Comparison of ENCODE assay signal across 24 mouse cellular contexts in the genomic region with DNA sequence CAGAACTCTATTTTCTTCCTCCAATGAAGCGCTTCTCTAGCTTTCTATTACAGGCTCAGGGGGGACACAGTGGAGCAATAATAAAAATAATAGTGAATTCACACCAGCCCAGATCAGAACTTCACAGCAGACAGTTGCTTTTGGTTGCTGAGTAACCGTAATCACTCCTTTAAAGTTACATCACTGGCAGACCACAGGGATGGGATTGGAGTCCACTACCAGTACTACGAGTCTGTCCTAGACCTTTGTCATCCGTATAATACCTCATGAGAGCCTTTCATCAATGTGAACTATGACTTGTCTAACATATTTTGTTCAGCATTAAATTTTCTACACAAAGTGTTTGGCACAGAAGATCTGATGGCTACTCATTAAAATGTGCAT. TPM values are rescaled to one million over a fixed set of nuclear protein-coding genes. Genes with fewer than 3 reads are reported as not detected.
DNase-seq lines count a peak whose midpoint lies in the region; ATAC-seq lines count a peak whose summit lies in the region.
"Had no signal": no experiment of that assay in that cellular context is flagged by ENCODE, and none has a peak within 500 bp of the region (broad histone marks: within the 10 kb centered on the region; RNA-seq: fewer than 3 reads in every experiment).

No protein-coding gene starts in this region.

- no peak for DNase-seq in hindbrain, embryonic 11.5 days (ENCODE audit: low spot score)
- DNase-seq in gastrocnemius, postnatal 4 days (ENCODE audit: low spot score in 2 of 2), result no peak
- no peak for DNase-seq in heart, adult 8-10 months (ENCODE audit: low spot score)
- DNase-seq: adrenal gland, postnatal 25 days; cerebellum, adult 11-12 months; kidney, adult 9 months; kidney, postnatal 10 days; layer of hippocampus, adult 9-11 months; liver, embryonic 13.5 days; lung, adult 18-20 months; lung, postnatal 4 days; thymus, postnatal 4 days had no signal

- 0 out of 2 replicates have a peak, but pooled peaks have one; percentile 32 for ATAC-seq in hindbrain, embryonic 12.5 days (ENCODE audit: low FRiP score)
- no peak for ATAC-seq in hindbrain, embryonic 11.5 days (ENCODE audit: low FRiP score)
- peak; percentile 69; the same call in 1 of the 2 replicates for ATAC-seq in hindbrain, embryonic 15.5 days (ENCODE audit: low FRiP score, low read depth)
- ATAC-seq in midbrain, embryonic 12.5 days (ENCODE audit: low FRiP score, low read depth), result peak; percentile 69
- no peak; the same call in 1 of the 2 replicates for ATAC-seq in neural tube, embryonic 15.5 days (ENCODE audit: low FRiP score)
- ATAC-seq: CD4-positive, CD25-positive, alpha-beta regulatory T cell, adult 4 months; forebrain, embryonic 15.5 days; intestine, postnatal 0 days; lung, postnatal 0 days had no signal

- H3K9me3 ChIP-seq in hindbrain, embryonic 12.5 days (replicated peaks), result no peaks in the 10 kb centered on the region
- no peaks in the 10 kb centered on the region for H3K9me3 ChIP-seq in hindbrain, embryonic 11.5 days (ENCODE audit: control insufficient read depth, low read length)
- no peaks in the 10 kb centered on the region for H3K9me3 ChIP-seq in hindbrain, embryonic 15.5 days
- H3K9me3 ChIP-seq in midbrain, embryonic 12.5 days, result no peaks in the 10 kb centered on the region
- no peaks in the 10 kb centered on the region for H3K9me3 ChIP-seq in neural tube, embryonic 15.5 days (replicated peaks)
- H3K9me3 ChIP-seq: forebrain, embryonic 15.5 days; heart, embryonic 10.5 days; heart, embryonic 15.5 days; limb, embryonic 10.5 days; limb, embryonic 15.5 days; liver, embryonic 13.5 days had no signal

- H3K4me3 ChIP-seq in hindbrain, embryonic 12.5 days, result no peak overlapping the region
- H3K4me3 ChIP-seq in hindbrain, embryonic 11.5 days (ENCODE audit: low read depth, low read length), result no peak overlapping the region
- no peak overlapping the region for H3K4me3 ChIP-seq in hindbrain, embryonic 15.5 days
- H3K4me3 ChIP-seq in midbrain, embryonic 12.5 days, result no peak overlapping the region
- no peak overlapping the region for H3K4me3 ChIP-seq in neural tube, embryonic 15.5 days (replicated peaks)
- H3K4me3 ChIP-seq: forebrain, embryonic 15.5 days; heart, embryonic 10.5 days; heart, embryonic 15.5 days; limb, embryonic 10.5 days; limb, embryonic 15.5 days; liver, embryonic 13.5 days had no signal

- WGBS in hindbrain, embryonic 12.5 days, result 57% methylated on average over 4 of the region's 4 CpGs
- 65% methylated on average over 4 of the region's 4 CpGs for WGBS in hindbrain, embryonic 11.5 days
- WGBS in hindbrain, embryonic 15.5 days, result 51% methylated on average over 4 of the region's 4 CpGs
- 46% methylated on average over 4 of the region's 4 CpGs for WGBS in midbrain, embryonic 12.5 days
- 60% methylated on average over 4 of the region's 4 CpGs for WGBS in neural tube, embryonic 15.5 days

- H3K4me1 ChIP-seq in hindbrain, embryonic 12.5 days, result peaks cover 17% of the 10 kb centered on the region
- no peaks in the 10 kb centered on the region for H3K4me1 ChIP-seq in hindbrain, embryonic 11.5 days (replicated peaks; ENCODE audit: control insufficient read depth, insufficient read depth, low read length)
- peaks cover 19% of the 10 kb centered on the region for H3K4me1 ChIP-seq in hindbrain, embryonic 15.5 days (replicated peaks)
- peaks cover 11% of the 10 kb centered on the region; the same call in 1 of the 2 replicates for H3K4me1 ChIP-seq in midbrain, embryonic 12.5 days
- peaks cover 15% of the 10 kb centered on the region for H3K4me1 ChIP-seq in neural tube, embryonic 15.5 days
- H3K4me1 ChIP-seq: heart, embryonic 10.5 days; heart, embryonic 15.5 days; limb, embryonic 15.5 days; liver, embryonic 13.5 days had no signal

- H3K27me3 ChIP-seq in hindbrain, embryonic 12.5 days, result no peaks in the 10 kb centered on the region
- no peaks in the 10 kb centered on the region for H3K27me3 ChIP-seq in hindbrain, embryonic 11.5 days (ENCODE audit: control insufficient read depth, insufficient read depth, low read length)
- H3K27me3 ChIP-seq in hindbrain, embryonic 15.5 days, result no peaks in the 10 kb centered on the region
- H3K27me3 ChIP-seq in midbrain, embryonic 12.5 days, result no peaks in the 10 kb centered on the region
- H3K27me3 ChIP-seq in neural tube, embryonic 15.5 days (replicated peaks), result no peaks in the 10 kb centered on the region
- H3K27me3 ChIP-seq: forebrain, embryonic 15.5 days; heart, embryonic 15.5 days; limb, embryonic 15.5 days; liver, embryonic 13.5 days had no signal

- H3K27ac ChIP-seq in hindbrain, embryonic 12.5 days, result peak overlapping the region; percentile 48; the same call in 1 of the 2 replicates
- H3K27ac ChIP-seq in hindbrain, embryonic 11.5 days (ENCODE audit: low read depth, low read length), result no peak overlapping the region
- no peak overlapping the region for H3K27ac ChIP-seq in hindbrain, embryonic 15.5 days (replicated peaks)
- H3K27ac ChIP-seq in midbrain, embryonic 12.5 days (replicated peaks), result peak overlapping the region; percentile 56
- H3K27ac ChIP-seq in neural tube, embryonic 15.5 days (replicated peaks), result peak overlapping the region; percentile 61; the same call in 1 of the 2 replicates
- H3K27ac ChIP-seq: forebrain, embryonic 15.5 days; heart, embryonic 10.5 days; heart, embryonic 15.5 days; limb, embryonic 10.5 days; limb, embryonic 15.5 days; liver, embryonic 13.5 days had no signal

- H3K36me3 ChIP-seq in hindbrain, embryonic 12.5 days, result no peaks in the 10 kb centered on the region
- no peaks in the 10 kb centered on the region for H3K36me3 ChIP-seq in hindbrain, embryonic 11.5 days (ENCODE audit: control insufficient read depth, insufficient read depth, low read length)
- H3K36me3 ChIP-seq in hindbrain, embryonic 15.5 days, result no peaks in the 10 kb centered on the region
- H3K36me3 ChIP-seq in midbrain, embryonic 12.5 days, result no peaks in the 10 kb centered on the region
- H3K36me3 ChIP-seq in neural tube, embryonic 15.5 days, result no peaks in the 10 kb centered on the region
- H3K36me3 ChIP-seq: forebrain, embryonic 15.5 days; heart, embryonic 10.5 days; heart, embryonic 15.5 days; limb, embryonic 10.5 days; limb, embryonic 15.5 days; liver, embryonic 13.5 days had no signal

- H3K4me2 ChIP-seq in hindbrain, embryonic 12.5 days (replicated peaks), result no peak overlapping the region
- no peak overlapping the region for H3K4me2 ChIP-seq in hindbrain, embryonic 11.5 days (replicated peaks; ENCODE audit: low read depth, low read length)
- no peak overlapping the region for H3K4me2 ChIP-seq in hindbrain, embryonic 15.5 days
- H3K4me2 ChIP-seq in midbrain, embryonic 12.5 days (replicated peaks), result no peak overlapping the region
- no peak overlapping the region for H3K4me2 ChIP-seq in neural tube, embryonic 15.5 days
- H3K4me2 ChIP-seq: forebrain, embryonic 15.5 days; heart, embryonic 15.5 days; limb, embryonic 15.5 days; liver, embryonic 13.5 days had no signal

- no peak overlapping the region for H3K9ac ChIP-seq in hindbrain, embryonic 12.5 days
- no peak overlapping the region for H3K9ac ChIP-seq in hindbrain, embryonic 11.5 days (ENCODE audit: low read depth, low read length)
- no peak overlapping the region for H3K9ac ChIP-seq in hindbrain, embryonic 15.5 days
- no peak overlapping the region for H3K9ac ChIP-seq in midbrain, embryonic 12.5 days (replicated peaks)
- H3K9ac ChIP-seq in neural tube, embryonic 15.5 days (replicated peaks), result no peak overlapping the region
- H3K9ac ChIP-seq: forebrain, embryonic 15.5 days; heart, embryonic 15.5 days; liver, embryonic 13.5 days had no signal

RNA-seq across cellular contexts. Expression of a gene that starts 35.0 kb away (rescaled TPM):
- polyA plus RNA-seq in hindbrain, embryonic 12.5 days (2016; fragmentation: Nextera tagmentation; extraction: Ambion mirVana), result 11.2 and 13.9 TPM in 2 replicates
- polyA plus RNA-seq in hindbrain, embryonic 11.5 days (2014; fragmentation: Nextera tagmentation; extraction: Ambion mirVana), result 8.2 and 8.3 TPM in 2 replicates
- 23.2 and 26.9 TPM in 2 replicates for polyA plus RNA-seq in hindbrain, embryonic 15.5 days (2015; fragmentation: Nextera tagmentation; extraction: Ambion mirVana)
- polyA plus RNA-seq in midbrain, embryonic 12.5 days (2016; fragmentation: Nextera tagmentation; extraction: Ambion mirVana), result 10.0 and 12.1 TPM in 2 replicates
- 24.2 and 24.9 TPM in 2 replicates for polyA plus RNA-seq in neural tube, embryonic 15.5 days (2015; fragmentation: Nextera tagmentation; extraction: Ambion mirVana)
- total RNA-seq in gastrocnemius, postnatal 4 days (2021), result 1 to 10 TPM; 2.4 to 2.6 TPM
- total RNA-seq in heart, adult 8-10 months (2022), result 1 to 10 TPM; 2.3 to 3.0 (median 2.9) TPM

Comparison
In these comparisons a context has a peak if more than half of its experiments do, and no peak if none do; other contexts are left out.
1. ATAC-seq: peak in hindbrain, embryonic 12.5 days (single experiment), hindbrain, embryonic 15.5 days (single experiment) and midbrain, embryonic 12.5 days (single experiment); none in hindbrain, embryonic 11.5 days (single experiment) and neural tube, embryonic 15.5 days (single experiment).
2. H3K27ac ChIP-seq: peak in hindbrain, embryonic 12.5 days (single experiment), midbrain, embryonic 12.5 days (single experiment) and neural tube, embryonic 15.5 days (single experiment); none in hindbrain, embryonic 11.5 days (single experiment) and hindbrain, embryonic 15.5 days (single experiment).